Mouse (Mus musculus): Measurements from ENCODE around the gene Phf21a.

Phf21a gene

GRCm38 (mm10) chr2:92312542-92312941 lies 219.6 kb downstream of the Phf21a start:
- no peak for DNase-seq

DNA sequence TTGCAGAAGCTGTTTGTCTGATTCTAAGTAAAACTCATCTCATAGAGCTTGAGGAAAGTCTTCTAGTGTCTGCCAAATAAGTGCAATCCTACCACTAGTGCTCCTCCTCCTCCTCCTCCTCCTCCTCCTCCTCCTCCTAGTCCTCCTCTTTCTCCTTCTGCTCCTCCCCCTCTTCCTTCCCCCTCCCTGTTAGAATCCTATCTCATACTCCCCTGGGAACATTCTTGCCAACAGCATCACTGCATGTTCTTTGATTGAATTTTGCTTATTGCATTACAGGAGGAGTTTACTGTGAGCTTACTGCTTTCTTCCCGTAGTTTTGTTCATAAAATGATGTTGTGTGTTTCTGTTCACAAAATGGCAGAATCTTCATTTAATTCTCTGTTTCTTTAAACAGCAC lies 221.1 kb downstream of the Phf21a start:
- no peak for DNase-seq

- no peak for DNase-seq
These were observed 223.7 kb downstream of the Phf21a start for GRCm38 (mm10) chr2:92316652-92317051.

- DNase-seq = no peak
These were observed 224.3 kb downstream of the Phf21a start for GRCm38 (mm10) chr2:92317228-92317627.

GRCm38 (mm10) chr2:92322669-92323068 lies 229.8 kb downstream of the Phf21a start:
- peak; percentile 52 for DNase-seq

DNA sequence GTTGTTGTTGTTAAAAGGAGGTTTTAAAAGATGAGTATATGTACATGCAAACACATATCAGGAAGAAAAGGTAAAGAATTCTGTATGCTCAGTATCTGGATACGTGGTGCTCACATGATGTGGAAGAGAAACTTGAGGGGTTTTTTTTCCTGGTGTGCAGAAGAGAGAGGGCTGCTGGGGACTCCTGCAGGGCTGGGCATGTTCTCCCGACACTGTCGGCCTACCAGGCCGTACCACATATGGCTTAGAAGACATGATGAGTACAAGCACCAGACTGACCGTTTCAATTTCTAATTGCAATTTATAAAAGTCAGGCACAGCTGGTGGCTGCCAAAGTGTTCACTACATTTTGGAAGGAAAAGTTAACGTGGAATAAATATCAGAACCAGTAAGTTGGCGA lies 232.8 kb downstream of the Phf21a start:
- no peak for DNase-seq

DNA sequence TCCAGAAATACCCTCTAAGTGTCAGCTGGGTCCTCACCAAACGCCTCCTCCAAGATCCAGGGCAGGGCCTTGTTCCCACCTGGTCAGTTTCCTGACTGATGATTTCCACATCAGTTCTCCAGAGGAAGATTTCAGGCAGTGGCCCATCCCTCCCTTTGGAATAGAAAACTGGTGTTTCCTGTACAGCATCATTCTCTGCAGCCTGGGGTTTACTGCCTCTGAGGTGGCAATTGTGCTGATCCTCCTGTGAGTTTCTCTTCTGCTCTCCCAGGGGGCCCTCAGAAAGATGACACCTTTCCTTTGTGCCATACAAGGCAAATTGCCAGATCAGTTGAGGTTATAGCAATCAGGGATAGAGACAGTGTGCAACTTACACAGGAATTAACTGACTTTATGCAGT lies 233.3 kb downstream of the Phf21a start:
- DNase-seq = no peak

DNA sequence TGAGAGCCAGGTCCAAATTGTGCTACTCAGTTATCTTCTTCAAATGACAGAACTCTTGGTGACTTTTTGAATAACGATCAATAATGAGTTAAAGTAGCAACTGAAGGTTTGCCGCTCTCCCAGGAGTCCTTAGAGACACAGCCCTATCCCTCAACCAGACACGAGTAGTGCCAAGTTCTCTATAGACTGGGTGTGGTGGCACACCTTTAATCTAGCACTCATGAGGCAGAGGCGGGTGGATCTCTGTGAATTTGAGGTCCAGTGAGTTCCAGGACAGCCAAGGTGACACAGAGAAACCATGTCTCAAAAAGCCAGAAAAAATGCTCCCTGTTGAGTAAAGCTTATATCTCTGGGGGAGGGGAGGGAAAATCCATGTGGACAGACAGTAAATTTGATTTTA lies 234.7 kb downstream of the Phf21a start:
- no peak for DNase-seq

GRCm38 (mm10) chr2:92328206-92328605 lies 235.3 kb downstream of the Phf21a start:
- DNase-seq = no peak

DNA sequence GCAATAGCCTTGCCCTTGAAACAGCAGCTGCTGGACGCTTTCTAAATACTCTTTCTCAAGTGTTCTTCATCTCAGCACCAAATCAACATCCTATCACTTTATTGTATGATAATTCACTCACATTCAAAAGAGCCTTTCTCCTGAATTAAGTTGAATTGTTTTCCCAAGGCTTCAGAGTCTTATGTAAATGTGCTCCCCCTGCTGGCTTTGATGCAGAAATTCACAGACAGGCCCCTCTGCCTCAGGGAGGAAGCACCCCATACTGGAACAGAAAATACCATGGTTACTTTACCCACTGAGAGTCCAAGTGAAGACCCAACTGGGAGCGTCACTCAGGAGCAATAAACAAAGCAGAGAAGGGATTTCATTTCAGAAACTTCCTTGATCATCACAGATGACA lies 237.9 kb downstream of the Phf21a start:
- DNase-seq = peak; percentile 41

GRCm38 (mm10) chr2:92331410-92331809 lies 238.5 kb downstream of the Phf21a start:
- no peak for DNase-seq

DNA sequence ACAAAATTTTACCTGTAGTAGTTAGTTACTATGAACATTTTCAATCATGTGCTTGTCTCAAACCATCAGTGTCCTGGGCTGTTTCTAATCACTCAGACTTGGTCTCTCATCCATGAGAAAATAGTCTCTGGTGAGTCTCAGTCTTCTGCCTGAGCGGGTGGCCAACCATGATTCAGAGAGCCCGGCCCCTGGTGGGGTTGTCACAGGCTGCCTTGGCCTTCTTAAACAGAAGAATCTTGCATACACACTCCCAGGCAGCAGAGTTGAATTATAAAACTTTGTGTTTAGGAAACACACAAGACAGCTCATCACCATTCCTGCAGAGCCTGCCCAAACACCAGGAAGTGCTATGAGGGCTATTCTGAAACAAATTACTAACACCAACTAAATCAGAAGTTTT lies 239.0 kb downstream of the Phf21a start:
- DNase-seq = no peak

DNA sequence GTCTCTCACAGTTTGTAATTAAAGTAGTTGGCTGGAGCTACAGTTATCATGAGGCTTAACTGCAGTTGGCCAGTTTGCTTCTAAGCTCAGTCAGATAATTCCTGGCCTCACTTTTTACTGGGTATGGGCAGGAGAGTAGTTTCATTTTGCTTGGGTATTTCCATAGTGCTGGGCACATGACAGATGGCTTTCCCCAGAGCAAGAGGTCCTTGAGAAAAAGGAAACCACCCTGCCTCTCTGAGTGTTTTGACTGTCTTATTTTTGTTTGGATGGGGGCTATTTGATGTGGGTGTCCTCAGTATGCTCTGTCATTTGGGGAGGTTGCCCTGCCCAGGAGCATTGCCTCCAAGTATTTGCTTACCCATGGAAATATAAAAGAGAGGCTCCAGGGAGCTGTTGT lies 249.5 kb downstream of the Phf21a start:
- DNase-seq = no peak

DNA sequence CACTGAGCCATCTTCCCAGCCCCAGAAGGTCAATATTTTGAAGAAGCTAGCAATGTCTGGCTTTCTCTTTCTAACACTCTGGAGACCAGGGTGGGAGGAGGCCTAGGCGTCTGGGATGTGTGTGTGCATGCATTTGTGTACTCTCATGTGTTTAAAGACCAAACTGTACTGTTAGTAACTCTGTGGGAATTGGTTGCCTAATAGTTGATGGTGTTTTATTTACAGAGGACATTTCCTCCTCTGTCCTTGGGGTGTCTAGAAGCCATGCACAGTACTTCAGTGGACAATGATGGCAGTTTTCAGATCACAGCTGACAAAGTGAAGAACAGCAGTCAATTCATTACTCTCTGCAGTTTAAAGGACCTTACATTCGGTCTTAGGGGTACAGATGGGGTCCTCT lies 254.3 kb downstream of the Phf21a start:
- no peak for DNase-seq

DNA sequence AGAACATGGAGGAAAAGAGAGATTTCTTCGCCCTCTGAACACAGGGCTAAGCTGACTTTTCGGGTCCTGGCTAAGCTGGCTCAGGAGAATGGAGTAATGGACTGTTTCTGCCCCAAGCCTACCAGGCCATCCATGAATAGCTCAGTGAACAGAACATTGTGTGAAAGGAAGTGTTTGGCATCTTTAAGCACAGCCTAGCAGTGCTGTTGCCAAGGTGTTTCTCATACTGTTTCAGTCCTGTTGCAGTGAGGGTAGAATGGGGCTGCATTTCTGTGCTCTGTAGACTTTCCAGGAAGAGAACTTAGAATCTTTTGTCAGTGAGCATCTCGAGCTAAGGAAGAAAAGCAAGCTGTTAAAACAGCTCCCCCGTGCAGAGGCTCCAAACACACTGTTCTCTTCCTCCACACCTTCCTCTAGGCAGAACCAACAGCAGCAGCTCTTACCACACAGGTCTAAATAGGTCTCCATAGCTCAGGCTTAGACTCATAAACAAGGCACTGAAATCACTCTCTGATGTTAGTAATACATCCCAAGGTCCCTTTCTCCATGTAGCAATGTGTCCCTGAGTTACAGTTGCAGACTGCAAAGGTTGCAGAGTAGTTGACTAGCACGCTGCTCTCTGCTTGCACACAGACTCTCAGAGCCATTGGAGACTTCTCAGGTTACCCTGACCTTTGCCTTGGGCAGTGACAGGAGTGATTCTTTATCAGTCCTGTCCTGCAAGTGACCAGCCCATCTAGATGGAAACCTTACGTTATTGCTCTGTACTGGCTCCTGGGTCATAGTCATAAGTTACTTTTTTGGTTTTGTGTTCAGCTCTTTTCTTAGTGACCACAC lies 256.9 kb downstream of the Phf21a start:
- DNase-seq = no peak

DNA sequence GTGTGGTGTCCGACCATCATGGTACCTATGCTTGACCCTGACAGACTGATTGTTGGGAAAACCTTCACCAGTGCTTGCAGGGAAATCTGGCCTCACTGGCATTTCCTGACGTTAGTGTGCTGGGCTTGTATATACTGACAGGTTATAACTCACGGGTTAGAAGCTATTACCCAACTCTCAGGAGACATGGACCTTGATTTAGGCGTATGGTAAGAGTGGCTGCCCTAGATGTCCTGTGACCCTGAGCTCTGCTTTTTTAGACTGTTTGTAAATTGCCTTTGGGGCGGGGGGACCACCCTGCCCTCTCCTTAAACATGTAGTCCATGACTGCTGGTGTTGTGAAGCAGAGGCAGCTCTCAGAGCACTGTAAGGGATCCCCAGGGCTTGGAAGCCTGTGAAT lies 257.8 kb downstream of the Phf21a start:
- DNase-seq = no peak

- DNase-seq = no peak
These were observed 260.5 kb downstream of the Phf21a start for GRCm38 (mm10) chr2:92353402-92353801.

DNA sequence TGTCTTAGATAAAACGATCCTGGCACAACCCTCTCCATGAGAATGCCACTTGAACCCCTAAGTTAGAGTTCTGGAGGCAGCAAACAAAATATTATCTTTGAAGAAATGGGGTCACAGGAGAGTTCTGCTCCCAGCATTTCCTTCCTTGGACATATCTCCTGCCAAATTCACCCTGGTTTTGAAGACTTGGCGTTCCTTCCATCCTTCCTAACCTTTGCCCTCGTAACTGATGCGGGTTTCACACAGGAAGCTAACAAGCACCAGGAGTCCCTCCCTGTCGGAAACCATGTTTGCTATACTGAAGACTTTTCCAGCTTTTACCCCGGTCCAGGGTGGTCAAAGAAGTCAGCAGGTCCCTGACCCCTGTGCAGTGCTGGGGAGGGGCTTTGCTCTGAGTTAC lies 261.3 kb downstream of the Phf21a start:
- DNase-seq = peak; percentile 16

GRCm38 (mm10) chr2:92359301-92359700 lies 266.4 kb downstream of the Phf21a start:
- DNase-seq = peak; percentile 51

DNA sequence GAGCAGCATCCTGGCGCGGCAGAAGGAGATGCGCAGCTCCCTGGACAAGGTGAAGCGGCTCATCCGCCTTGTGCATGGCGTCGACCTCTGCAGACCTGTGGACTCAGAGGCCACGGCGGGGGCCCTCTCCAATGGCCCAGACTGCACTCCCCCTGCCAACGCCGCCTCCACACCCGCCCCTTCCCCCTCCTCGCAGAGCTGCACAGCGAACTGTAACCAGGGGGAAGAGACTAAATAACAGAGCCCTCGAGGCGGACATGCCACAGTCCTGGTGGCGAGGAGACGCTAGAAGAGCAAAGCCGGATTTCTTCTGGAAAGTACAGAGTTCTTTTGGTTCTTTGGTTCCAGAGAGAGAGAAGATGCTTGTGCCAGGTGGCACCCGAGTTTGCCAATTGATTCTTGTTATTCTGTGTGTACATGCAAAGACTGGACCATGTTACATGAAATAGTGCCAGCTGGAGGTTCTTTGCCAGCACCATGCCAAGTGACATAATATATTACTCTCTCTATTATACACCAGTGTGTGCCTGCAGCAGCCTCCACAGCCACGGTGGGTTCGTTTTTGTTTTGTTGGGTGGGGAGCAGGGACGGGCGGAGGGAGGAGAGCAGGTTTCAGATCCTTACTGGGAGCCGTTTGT lies 267.4 kb downstream of the Phf21a start:
- DNase-seq = no peak

- no peak for DNase-seq
These were observed 268.0 kb downstream of the Phf21a start for GRCm38 (mm10) chr2:92360893-92361292.

DNA sequence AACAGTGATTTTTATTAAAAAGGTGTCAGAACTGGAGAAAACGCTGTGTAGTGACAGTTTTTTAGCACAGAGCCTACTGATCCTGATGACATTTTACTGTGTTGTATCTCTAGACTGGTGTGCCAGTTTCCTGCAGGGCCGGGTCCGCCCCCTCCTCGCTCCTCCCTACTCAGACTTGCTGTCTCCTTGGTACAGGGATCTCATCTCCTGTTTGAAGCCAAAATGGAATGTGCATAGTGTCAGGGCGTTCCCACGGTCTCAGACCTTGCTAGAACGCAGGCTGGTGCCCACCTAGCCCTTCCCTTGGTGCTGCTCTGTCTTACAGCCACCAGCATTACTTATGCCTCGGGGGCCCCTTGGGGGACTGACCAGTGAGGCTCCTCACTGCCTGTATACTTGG lies 268.9 kb downstream of the Phf21a start:
- DNase-seq = no peak

GRCm38 (mm10) chr2:92362571-92363228 lies 269.8 kb downstream of the Phf21a start:
- no peak for DNase-seq

DNA sequence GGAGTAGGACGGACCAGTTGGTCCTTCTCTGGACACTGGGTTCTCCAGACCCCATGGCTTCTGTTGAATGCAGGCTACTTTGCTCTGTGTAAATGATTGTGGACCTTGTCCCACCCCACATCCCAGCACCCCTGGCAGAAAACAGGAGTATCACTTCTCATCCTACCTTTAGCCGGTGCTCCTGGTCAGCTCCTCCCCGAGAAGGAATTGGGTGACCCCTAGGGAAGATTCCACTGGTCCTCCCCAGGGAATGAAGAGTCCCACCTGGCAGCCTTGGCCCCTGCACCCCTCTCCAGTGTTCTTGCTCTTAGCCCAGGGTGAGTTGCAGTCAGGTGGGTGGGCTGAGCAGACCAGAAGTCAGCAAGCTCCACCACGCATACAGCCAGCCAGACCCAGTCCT lies 271.2 kb downstream of the Phf21a start:
- no peak for DNase-seq
